Mouse (Mus musculus): ENCODE data around the gene Hist1h1a.
"Not testable (repeated sequence)": the region's sequence is repeated elsewhere in the genome, so short reads cannot be mapped to it uniquely, and the experiment has no call there.

Gene Hist1h1a

DNA sequence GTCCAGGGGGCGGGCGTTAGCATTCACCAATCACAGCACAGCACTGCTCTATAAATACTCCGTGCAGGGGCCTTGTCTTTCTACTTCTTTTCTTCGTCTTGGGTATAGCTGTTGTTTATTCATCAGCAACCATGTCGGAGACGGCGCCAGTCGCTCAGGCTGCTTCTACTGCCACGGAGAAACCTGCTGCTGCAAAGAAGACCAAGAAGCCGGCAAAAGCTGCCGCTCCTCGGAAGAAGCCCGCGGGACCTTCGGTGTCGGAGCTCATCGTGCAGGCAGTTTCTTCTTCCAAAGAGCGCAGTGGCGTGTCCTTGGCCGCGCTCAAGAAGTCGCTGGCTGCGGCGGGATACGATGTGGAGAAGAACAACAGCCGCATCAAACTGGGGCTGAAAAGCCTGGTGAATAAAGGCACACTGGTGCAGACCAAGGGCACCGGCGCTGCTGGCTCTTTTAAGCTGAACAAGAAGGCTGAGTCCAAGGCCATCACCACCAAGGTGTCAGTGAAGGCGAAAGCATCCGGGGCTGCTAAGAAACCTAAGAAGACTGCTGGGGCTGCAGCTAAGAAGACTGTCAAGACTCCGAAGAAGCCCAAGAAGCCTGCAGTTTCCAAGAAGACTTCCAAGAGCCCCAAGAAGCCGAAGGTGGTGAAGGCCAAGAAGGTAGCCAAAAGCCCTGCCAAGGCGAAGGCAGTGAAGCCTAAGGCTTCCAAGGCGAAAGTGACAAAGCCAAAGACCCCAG, at the start of gene Hist1h1a:
Hist1h1a (plus strand) TSS at position 81 of the 738 bp plus-strand sequence.
- peak; percentile 95 for DNase-seq (ENCODE audit: extremely low spot score)

- no peak for DNase-seq (ENCODE audit: extremely low spot score)
Observed at GRCm38 (mm10) chr13:23716261-23717042, 47.0 kb upstream of the Hist1h1a start.

GRCm38 (mm10) chr13:23717176-23717575, 46.3 kb upstream of the Hist1h1a start:
- DNase-seq (ENCODE audit: extremely low spot score) = no peak

DNA sequence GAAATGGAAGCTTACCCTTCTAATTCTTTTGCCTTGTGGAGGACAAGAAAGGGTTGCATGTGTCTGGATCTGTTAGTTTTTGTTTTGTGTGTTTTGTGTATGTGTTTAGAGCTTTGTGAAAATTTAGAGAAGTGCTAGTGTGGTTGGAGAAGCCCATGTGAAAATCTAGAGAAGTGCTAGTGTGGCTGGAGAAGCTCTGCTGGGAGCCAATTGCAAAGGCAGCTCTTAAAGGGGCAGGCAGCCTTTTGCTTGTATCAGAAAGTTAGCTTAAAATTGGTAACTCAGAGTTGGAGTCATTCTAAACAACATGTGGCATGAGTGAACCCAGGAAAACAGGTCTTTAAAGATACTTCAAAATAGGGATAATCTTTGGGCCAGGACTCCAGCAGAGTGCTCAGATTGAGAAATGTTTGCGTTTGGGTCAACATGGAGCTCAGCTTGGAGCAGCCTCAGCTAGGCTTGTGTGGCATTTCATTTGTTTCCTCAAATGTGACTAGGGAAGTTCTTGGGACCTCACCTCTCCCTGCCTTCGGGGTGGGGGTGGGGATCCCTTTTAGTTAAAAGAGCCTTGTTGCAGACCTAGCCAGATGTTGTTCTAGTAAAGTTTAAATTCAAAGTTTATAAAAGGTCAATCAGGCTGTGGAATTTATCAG, 45.7 kb upstream of the Hist1h1a start:
- DNase-seq (ENCODE audit: extremely low spot score) = not testable (repeated sequence)

- no peak for DNase-seq (ENCODE audit: extremely low spot score)
Observed at GRCm38 (mm10) chr13:23724239-23724638, 39.2 kb upstream of the Hist1h1a start.

DNA sequence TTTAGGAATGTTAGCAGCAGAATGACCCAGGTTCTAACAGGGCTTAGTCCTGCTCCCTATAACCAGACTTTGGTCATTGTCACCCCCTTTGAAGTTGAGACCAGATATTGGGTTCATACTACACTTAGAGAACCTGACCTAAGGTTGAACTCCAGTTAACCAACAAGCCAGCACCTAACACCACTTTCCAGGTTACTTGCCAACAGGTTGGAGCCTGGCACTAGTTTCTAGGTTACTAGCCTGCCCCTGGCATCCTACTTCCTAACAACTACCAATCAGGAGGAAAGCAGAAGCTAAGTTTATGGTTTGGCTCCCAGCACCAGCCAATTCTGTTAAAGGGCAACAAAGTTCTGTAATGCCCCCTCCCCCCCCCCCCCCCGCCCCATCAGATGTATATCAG, 38.3 kb upstream of the Hist1h1a start:
- DNase-seq (ENCODE audit: extremely low spot score) = no peak

DNA sequence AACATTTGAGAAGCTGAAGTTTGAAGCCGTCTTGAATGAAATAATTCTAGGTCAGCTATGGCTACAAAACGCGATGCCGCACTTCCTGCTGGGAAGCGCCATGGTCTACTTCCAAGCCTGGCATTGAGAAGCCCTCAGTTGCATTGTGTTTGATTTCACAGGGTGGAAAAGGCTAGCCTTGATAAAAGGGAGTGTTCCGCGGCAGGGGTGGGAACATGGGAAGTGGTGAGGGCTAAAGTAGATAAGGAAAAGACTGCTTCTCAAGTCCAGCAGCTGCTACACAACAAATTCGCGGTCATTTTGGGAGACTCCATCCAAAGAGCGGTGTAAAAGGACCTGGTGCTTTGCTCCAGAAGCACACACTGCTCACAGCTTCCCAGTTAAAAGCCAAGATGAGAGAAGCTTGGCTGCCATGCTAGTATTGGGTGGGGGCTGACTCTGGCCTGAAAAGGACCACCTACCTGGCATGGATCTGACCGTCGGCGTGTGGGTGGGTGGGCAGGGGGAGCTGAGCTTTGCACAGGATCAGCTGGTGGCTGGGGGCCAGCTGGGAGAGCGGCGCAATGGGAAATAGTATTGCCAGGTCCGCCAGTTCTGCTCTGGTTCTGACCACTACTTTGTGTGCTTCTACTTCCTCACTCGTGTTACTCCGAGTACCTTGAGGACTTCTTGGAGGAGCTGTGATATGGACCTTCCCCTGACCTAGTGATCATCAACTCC, 34.8 kb upstream of the Hist1h1a start:
- DNase-seq (ENCODE audit: extremely low spot score) = no peak

GRCm38 (mm10) chr13:23729192-23729525, 34.3 kb upstream of the Hist1h1a start:
- DNase-seq (ENCODE audit: extremely low spot score) = no peak

GRCm38 (mm10) chr13:23729706-23730105, 33.8 kb upstream of the Hist1h1a start:
- DNase-seq (ENCODE audit: extremely low spot score) = no peak

DNA sequence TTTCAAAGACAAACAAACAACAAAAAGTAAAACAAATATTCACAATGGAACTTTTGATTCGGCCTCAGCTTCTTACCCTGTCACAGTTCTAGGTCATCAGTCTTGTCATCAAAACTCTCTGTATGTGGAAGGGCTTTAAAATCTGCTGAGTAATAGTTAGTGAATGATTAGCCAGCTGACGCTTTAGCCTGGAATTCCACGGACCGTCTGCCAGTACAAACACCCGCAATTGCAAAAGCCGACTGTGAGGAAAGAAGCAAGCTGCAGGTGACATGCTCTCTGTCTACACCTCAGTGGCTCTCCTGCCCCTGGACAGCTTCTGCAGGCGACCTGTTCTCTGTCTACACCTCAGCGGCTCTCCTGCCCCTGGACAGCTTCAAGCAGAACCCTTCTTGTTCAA, 33.0 kb upstream of the Hist1h1a start:
- DNase-seq (ENCODE audit: extremely low spot score) = no peak

- DNase-seq (ENCODE audit: extremely low spot score) = no peak
Observed at GRCm38 (mm10) chr13:23732156-23732804, 31.2 kb upstream of the Hist1h1a start.

GRCm38 (mm10) chr13:23737091-23737490, 26.4 kb upstream of the Hist1h1a start:
- DNase-seq (ENCODE audit: extremely low spot score) = no peak

GRCm38 (mm10) chr13:23738041-23738440, 25.4 kb upstream of the Hist1h1a start:
- DNase-seq (ENCODE audit: extremely low spot score) = peak; percentile 58

DNA sequence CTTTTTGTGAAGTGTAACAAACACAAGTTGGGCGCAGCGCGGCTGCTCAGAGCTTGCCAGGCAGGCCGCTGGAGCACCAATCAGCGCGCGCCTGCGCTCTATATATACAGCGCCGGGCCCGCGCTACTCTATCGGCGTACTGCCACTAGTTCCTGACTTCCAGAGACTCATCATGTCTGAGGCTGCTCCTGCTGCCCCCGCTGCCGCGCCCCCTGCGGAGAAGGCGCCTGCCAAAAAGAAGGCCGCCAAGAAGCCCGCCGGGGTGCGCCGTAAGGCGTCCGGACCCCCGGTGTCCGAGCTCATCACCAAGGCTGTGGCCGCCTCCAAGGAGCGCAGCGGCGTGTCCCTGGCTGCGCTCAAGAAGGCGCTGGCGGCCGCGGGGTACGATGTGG, 24.8 kb upstream of the Hist1h1a start, which contains the start of gene Hist1h1c:
Hist1h1c (plus strand) TSS at position 132 of the 392 bp plus-strand sequence.
- DNase-seq (ENCODE audit: extremely low spot score) = peak; percentile 97

GRCm38 (mm10) chr13:23739069-23739921, 24.2 kb upstream of the Hist1h1a start:
- peak; percentile 95 for DNase-seq (ENCODE audit: extremely low spot score)

- DNase-seq (ENCODE audit: extremely low spot score) = no peak
Observed at GRCm38 (mm10) chr13:23739922-23740252, 23.6 kb upstream of the Hist1h1a start.

- no peak for DNase-seq (ENCODE audit: extremely low spot score)
Observed at GRCm38 (mm10) chr13:23740256-23740840, 23.1 kb upstream of the Hist1h1a start.

DNA sequence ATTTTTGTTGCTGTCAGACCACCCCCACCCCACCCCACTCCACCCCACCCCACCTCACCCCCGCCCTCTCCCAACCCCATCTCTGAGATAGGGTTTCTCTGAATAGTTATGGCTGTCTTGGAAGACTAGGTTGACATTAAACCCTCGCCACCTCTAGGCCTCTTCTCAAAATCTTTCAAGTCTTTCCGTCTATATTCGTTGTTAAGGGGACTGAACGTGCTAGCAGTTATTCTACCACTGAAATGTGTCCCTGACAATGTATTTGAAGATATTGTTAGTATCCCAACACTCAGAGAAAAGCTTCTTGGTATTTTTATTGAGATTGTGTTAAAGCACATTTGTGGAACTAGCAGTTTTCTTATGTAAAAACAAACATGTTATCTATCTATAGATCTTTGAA, 22.6 kb upstream of the Hist1h1a start:
- no peak for DNase-seq (ENCODE audit: extremely low spot score)

DNA sequence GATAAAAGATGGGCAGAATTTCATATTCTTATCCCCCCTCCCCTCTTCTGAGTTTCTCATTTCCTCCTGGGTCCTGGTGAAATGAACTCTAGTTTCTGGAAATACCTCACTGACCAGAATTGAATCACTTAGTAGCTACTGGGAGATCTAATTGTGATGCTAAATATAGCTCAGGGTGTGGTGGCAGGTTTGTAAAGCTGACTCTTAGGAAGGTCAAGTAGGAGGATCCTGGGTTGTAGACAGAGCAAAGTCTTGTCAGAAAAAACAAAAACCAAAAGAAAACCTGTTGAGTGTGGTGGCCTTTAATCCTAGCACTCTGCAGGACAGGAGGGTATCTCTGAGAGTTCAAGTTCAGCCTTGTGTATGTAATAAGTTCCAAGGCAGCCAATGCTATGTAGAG, 21.5 kb upstream of the Hist1h1a start:
- DNase-seq (ENCODE audit: extremely low spot score) = no peak

DNA sequence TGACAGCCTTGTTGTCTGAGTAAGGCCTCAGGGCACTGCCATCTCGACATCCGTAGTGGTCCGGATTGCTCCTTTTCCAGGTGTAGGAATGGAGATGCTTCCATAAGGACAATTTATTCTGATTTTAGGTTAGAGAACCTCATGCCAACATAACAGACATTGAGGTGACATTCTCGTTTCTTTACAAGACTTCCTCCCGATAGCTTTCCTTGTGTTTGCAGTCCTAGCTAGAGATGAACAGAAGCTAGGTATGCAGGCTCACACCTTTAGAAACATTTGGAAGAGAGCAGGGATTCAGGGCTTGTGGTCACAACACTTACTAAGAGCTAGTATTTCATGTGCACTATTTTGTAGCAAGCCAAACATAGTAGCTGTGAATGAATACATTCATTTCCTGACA, 20.3 kb upstream of the Hist1h1a start:
- DNase-seq (ENCODE audit: extremely low spot score) = peak; percentile 38
